Mouse (Mus musculus) liver, embryonic 12.5 days (tissue): ENCODE data around the gene Myh3. TPM values are rescaled to one million over a fixed set of nuclear protein-coding genes. Genes with fewer than 3 reads are reported as not detected.

Source experiments
- ATAC-seq: fragments of 200-750 bp; cut with Nextera tagmentation; 2 replicates; pipeline ENCODE4 v1.8.0; 2017; ENCODE audit warnings: moderate number of reproducible peaks, mild to moderate bottlenecking, moderate library complexity
- H3K27ac ChIP-seq: fragments of 300-500 bp; sonication (generic); 2 replicates; pipeline ENCODE4 v1.5.1; 2016; ENCODE audit warnings: mild to moderate bottlenecking
- H3K27me3 ChIP-seq: fragments of 300-500 bp; sonication (generic); replicated peaks from 2 replicates; pipeline ENCODE4 v1.6.1; 2016; ENCODE audit warnings: mild to moderate bottlenecking, moderate library complexity
- H3K36me3 ChIP-seq: fragments of 300-500 bp; sonication (generic); 2 replicates; pipeline ENCODE4 v1.6.1; 2016; ENCODE audit warnings: mild to moderate bottlenecking, moderate library complexity
- H3K4me1 ChIP-seq: fragments of 300-500 bp; sonication (generic); 2 replicates; pipeline ENCODE4 v1.6.1; 2016
- H3K4me2 ChIP-seq: fragments of 300-500 bp; sonication (generic); 2 replicates; pipeline ENCODE4 v1.6.1; 2016; ENCODE audit warnings: mild to moderate bottlenecking, moderate library complexity
- H3K4me3 ChIP-seq: fragments of 300-500 bp; sonication (generic); 2 replicates; pipeline ENCODE4 v1.5.1; 2016; ENCODE audit warnings: mild to moderate bottlenecking, moderate library complexity
- H3K9ac ChIP-seq: fragments of 300-500 bp; sonication (generic); 2 replicates; pipeline ENCODE4 v1.6.1; 2016; ENCODE audit warnings: mild to moderate bottlenecking, moderate library complexity
- H3K9me3 ChIP-seq: fragments of 300-500 bp; sonication (generic); replicated peaks from 2 replicates; pipeline ENCODE4 v1.6.1; 2016; ENCODE audit warnings: mild to moderate bottlenecking, moderate library complexity
- WGBS: fragments of 180-500 bp; shearing (Covaris S2); methylation state at CpG from one replicate; pipeline ENCODE4 v1.1.7; 2016; ENCODE audit not compliant: insufficient replicate concordance; 5-methylcytosine and 5-hydroxymethylcytosine counted together
- polyA plus RNA-seq: library from polyadenylated mRNA; unstranded; fragments of >200 nt; fragmentation: Nextera tagmentation; extraction: Ambion mirVana; gene quantifications from 2 replicates; pipeline ENCODE4 v1.2.1, GENCODE M21; 2016

The Myh3 gene
- polyA plus RNA-seq, 1 experiment from 2014 or later = 0.58 TPM

GRCm38 (mm10) chr11:67135532-67135931, 57.4 kb downstream of the Myh3 start:
- no peaks in the 10 kb centered on the region for H3K9me3 ChIP-seq
- no peak overlapping the region for H3K4me3 ChIP-seq
- no peak overlapping the region for H3K27ac ChIP-seq
- H3K9ac ChIP-seq = no peak overlapping the region
- H3K4me1 ChIP-seq = no peaks in the 10 kb centered on the region
- ATAC-seq = no peak
- H3K36me3 ChIP-seq = no peaks in the 10 kb centered on the region
- no peak overlapping the region for H3K4me2 ChIP-seq
- 56% methylated on average over 2 of the region's 2 CpGs for WGBS
- no peaks in the 10 kb centered on the region for H3K27me3 ChIP-seq

GRCm38 (mm10) chr11:67139556-67139955, 61.5 kb downstream of the Myh3 start:
- Histone ChIP-seq H3K4me2 (no peak overlapping the region), H3K27ac (no peak overlapping the region), H3K9me3 (no peaks in the 10 kb centered on the region), H3K9ac (no peak overlapping the region), H3K36me3 (no peaks in the 10 kb centered on the region), H3K4me3 (no peak overlapping the region), H3K27me3 (no peaks in the 10 kb centered on the region), H3K4me1 (no peaks in the 10 kb centered on the region)
- no peak for ATAC-seq
- whole genome bisulfite sequencing = 63% methylated on average over 8 of the region's 8 CpGs

GRCm38 (mm10) chr11:67140175-67140574, 62.1 kb downstream of the Myh3 start:
- 68% methylated on average over 5 of the region's 5 CpGs for WGBS

GRCm38 (mm10) chr11:67141031-67141430, 62.9 kb downstream of the Myh3 start:
- no peaks in the 10 kb centered on the region for H3K9me3 ChIP-seq
- H3K4me2 ChIP-seq = no peak overlapping the region
- H3K27ac ChIP-seq = no peak overlapping the region
- ATAC-seq = no peak
- no peak overlapping the region for H3K9ac ChIP-seq
- WGBS = 47% methylated on average over 6 of the region's 6 CpGs
- H3K36me3 ChIP-seq = no peaks in the 10 kb centered on the region
- H3K27me3 ChIP-seq = no peaks in the 10 kb centered on the region
- no peak overlapping the region for H3K4me3 ChIP-seq
- H3K4me1 ChIP-seq = no peaks in the 10 kb centered on the region

More at GRCm38 (mm10) chr11:67140175-67140574, 62.1 kb downstream of the Myh3 start:
- no peak for ATAC-seq
- no peaks in the 10 kb centered on the region for H3K4me1 ChIP-seq
- H3K4me2 ChIP-seq = no peak overlapping the region
- H3K4me3 ChIP-seq = no peak overlapping the region
- no peak overlapping the region for H3K9ac ChIP-seq
- no peaks in the 10 kb centered on the region for H3K27me3 ChIP-seq
- H3K9me3 ChIP-seq = no peaks in the 10 kb centered on the region
- no peak overlapping the region for H3K27ac ChIP-seq
- no peaks in the 10 kb centered on the region for H3K36me3 ChIP-seq

- H3K27ac ChIP-seq = no peak overlapping the region
- WGBS = 49% methylated on average over 4 of the region's 4 CpGs
- H3K4me2 ChIP-seq = no peak overlapping the region
- no peaks in the 10 kb centered on the region for H3K27me3 ChIP-seq
- ATAC-seq = no peak
- no peaks in the 10 kb centered on the region for H3K36me3 ChIP-seq
- H3K4me1 ChIP-seq = no peaks in the 10 kb centered on the region
- H3K4me3 ChIP-seq = no peak overlapping the region
- H3K9me3 ChIP-seq = no peaks in the 10 kb centered on the region
- H3K9ac ChIP-seq = no peak overlapping the region
Observed at GRCm38 (mm10) chr11:67142047-67142446, 63.9 kb downstream of the Myh3 start.

- 53% methylated on average over 5 of the region's 5 CpGs for WGBS
- Histone ChIP-seq H3K9me3 (no peaks in the 10 kb centered on the region), H3K4me1 (no peaks in the 10 kb centered on the region), H3K9ac (no peak overlapping the region), H3K4me3 (no peak overlapping the region), H3K27me3 (no peaks in the 10 kb centered on the region), H3K27ac (no peak overlapping the region), H3K36me3 (no peaks in the 10 kb centered on the region), H3K4me2 (no peak overlapping the region)
- no peak for ATAC-seq
Observed at GRCm38 (mm10) chr11:67143065-67143464, 65.0 kb downstream of the Myh3 start.

- Histone ChIP-seq H3K36me3 (no peaks in the 10 kb centered on the region), H3K27me3 (no peaks in the 10 kb centered on the region), H3K4me3 (no peak overlapping the region), H3K4me1 (no peaks in the 10 kb centered on the region), H3K9me3 (no peaks in the 10 kb centered on the region), H3K9ac (no peak overlapping the region), H3K4me2 (no peak overlapping the region), H3K27ac (no peak overlapping the region)
- WGBS = 67% methylated on average over 4 of the region's 4 CpGs
- no peak for ATAC-seq
Observed at GRCm38 (mm10) chr11:67143863-67144498, 65.9 kb downstream of the Myh3 start.

- Histone ChIP-seq H3K9me3 (no peaks in the 10 kb centered on the region), H3K9ac (no peak overlapping the region), H3K4me2 (no peak overlapping the region), H3K27ac (no peak overlapping the region), H3K4me3 (no peak overlapping the region), H3K27me3 (no peaks in the 10 kb centered on the region), H3K36me3 (no peaks in the 10 kb centered on the region), H3K4me1 (no peaks in the 10 kb centered on the region)
- ATAC-seq = no peak
- 54% methylated on average over 6 of the region's 6 CpGs for WGBS
Observed at GRCm38 (mm10) chr11:67144559-67145265, 66.6 kb downstream of the Myh3 start.

- ATAC-seq = no peak
- no peaks in the 10 kb centered on the region for H3K36me3 ChIP-seq
- 63% methylated on average over 5 of the region's 5 CpGs for WGBS
Observed at GRCm38 (mm10) chr11:67145482-67146408, 67.6 kb downstream of the Myh3 start.

GRCm38 (mm10) chr11:67146409-67147282, 68.5 kb downstream of the Myh3 start:
- no peak for ATAC-seq
- H3K36me3 ChIP-seq = no peaks in the 10 kb centered on the region
- H3K4me1 ChIP-seq = no peaks in the 10 kb centered on the region
- H3K27me3 ChIP-seq = no peaks in the 10 kb centered on the region
- no peak overlapping the region for H3K4me3 ChIP-seq
- no peak overlapping the region for H3K27ac ChIP-seq
- no peak overlapping the region for H3K4me2 ChIP-seq
- 58% methylated on average over 4 of the region's 4 CpGs for whole genome bisulfite sequencing
- H3K9ac ChIP-seq = no peak overlapping the region
- H3K9me3 ChIP-seq = no peaks in the 10 kb centered on the region

More at GRCm38 (mm10) chr11:67145482-67146408, 67.6 kb downstream of the Myh3 start:
- no peak overlapping the region for H3K4me3 ChIP-seq
- H3K27ac ChIP-seq = no peak overlapping the region
- no peaks in the 10 kb centered on the region for H3K27me3 ChIP-seq
- no peaks in the 10 kb centered on the region for H3K4me1 ChIP-seq
- H3K4me2 ChIP-seq = no peak overlapping the region
- no peak overlapping the region for H3K9ac ChIP-seq
- H3K9me3 ChIP-seq = no peaks in the 10 kb centered on the region

GRCm38 (mm10) chr11:67147283-67147921, 69.3 kb downstream of the Myh3 start:
- Histone ChIP-seq H3K27ac (no peak overlapping the region), H3K4me2 (no peak overlapping the region), H3K36me3 (no peaks in the 10 kb centered on the region), H3K4me1 (no peaks in the 10 kb centered on the region), H3K27me3 (no peaks in the 10 kb centered on the region), H3K9me3 (no peaks in the 10 kb centered on the region), H3K4me3 (no peak overlapping the region), H3K9ac (no peak overlapping the region)
- ATAC-seq = no peak
- 72% methylated on average over 12 of the region's 12 CpGs for WGBS
